Comparison of ENCODE assay signal across 9 mouse cellular contexts in genomic region chr1:127338833-127339487, GRCm38 (mm10).
DNase-seq lines count a peak whose midpoint lies in the region; ATAC-seq lines count a peak whose summit lies in the region.
"Had no signal": no experiment of that assay in that cellular context is flagged by ENCODE, and none has a peak within 500 bp of the region (broad histone marks: within the 10 kb centered on the region; RNA-seq: fewer than 3 reads in every experiment).

No protein-coding gene starts in this region.

- peak; percentile 37 for DNase-seq in forebrain, embryonic 11.5 days (ENCODE audit: low spot score)
- peak; percentile 28 for DNase-seq in MN1 (ENCODE audit: low spot score)
- peak; percentile 50 to 55 for DNase-seq in cerebellum, postnatal 36 days
- DNase-seq in heart, postnatal 36 days: peak; percentile 45 to 49
- DNase-seq in B cell, adult 2 months: no peak
- no peak for DNase-seq in right cerebral cortex, postnatal 14 days
- DNase-seq in layer of hippocampus, postnatal 36 days: no peak

- no peak overlapping the region for H3K4me2 ChIP-seq in forebrain, embryonic 11.5 days (ENCODE audit: low read depth, low read length, severe bottlenecking)
- H3K4me2 ChIP-seq in forebrain, embryonic 12.5 days: no peak overlapping the region
- H3K4me2 ChIP-seq: liver, embryonic 12.5 days had no signal

- intact Hi-C loops in heart, postnatal 36 days (cut with DNase I): no loop called here

- no peak overlapping the region for H3K27ac ChIP-seq in forebrain, embryonic 11.5 days (ENCODE audit: low read depth, low read length)
- H3K27ac ChIP-seq in forebrain, embryonic 12.5 days: no peak overlapping the region
- H3K27ac ChIP-seq: liver, embryonic 12.5 days had no signal

- no peak for ATAC-seq in forebrain, embryonic 11.5 days (replicated peaks; ENCODE audit: low FRiP score)
- ATAC-seq in forebrain, embryonic 12.5 days (ENCODE audit: low FRiP score): no peak
- ATAC-seq: liver, embryonic 12.5 days had no signal

- H3K4me3 ChIP-seq in forebrain, embryonic 11.5 days (ENCODE audit: low read depth, low read length): no peak overlapping the region
- H3K4me3 ChIP-seq in forebrain, embryonic 12.5 days (replicated peaks): no peak overlapping the region
- H3K4me3 ChIP-seq: liver, embryonic 12.5 days had no signal

- no peaks in the 10 kb centered on the region for H3K9me3 ChIP-seq in forebrain, embryonic 11.5 days (ENCODE audit: control insufficient read depth, low read length)
- no peaks in the 10 kb centered on the region for H3K9me3 ChIP-seq in forebrain, embryonic 12.5 days
- H3K9me3 ChIP-seq: liver, embryonic 12.5 days had no signal

- 72% methylated on average over 9 of the region's 9 CpGs for WGBS in forebrain, embryonic 11.5 days
- 64% methylated on average over 9 of the region's 9 CpGs for WGBS in forebrain, embryonic 12.5 days

- H3K4me1 ChIP-seq in forebrain, embryonic 11.5 days (replicated peaks; ENCODE audit: control insufficient read depth, insufficient read depth, low read length): no peaks in the 10 kb centered on the region
- peaks cover 5% of the 10 kb centered on the region; the same call in 1 of the 2 replicates for H3K4me1 ChIP-seq in forebrain, embryonic 12.5 days

- no peaks in the 10 kb centered on the region for H3K36me3 ChIP-seq in forebrain, embryonic 11.5 days (ENCODE audit: control insufficient read depth, insufficient read depth, low read length)
- H3K36me3 ChIP-seq in forebrain, embryonic 12.5 days (replicated peaks): no peaks in the 10 kb centered on the region
- H3K36me3 ChIP-seq: liver, embryonic 12.5 days had no signal

- no peak overlapping the region for H3K9ac ChIP-seq in forebrain, embryonic 11.5 days (ENCODE audit: low read length)
- no peak overlapping the region for H3K9ac ChIP-seq in forebrain, embryonic 12.5 days
- H3K9ac ChIP-seq: liver, embryonic 12.5 days had no signal

- H3K27me3 ChIP-seq in forebrain, embryonic 11.5 days (ENCODE audit: control insufficient read depth, insufficient read depth, low read length): no peaks in the 10 kb centered on the region
- H3K27me3 ChIP-seq in forebrain, embryonic 12.5 days: no peaks in the 10 kb centered on the region
- H3K27me3 ChIP-seq: liver, embryonic 12.5 days had no signal

Comparison
In these comparisons a context has a peak if more than half of its experiments do, and no peak if none do; other contexts are left out.
1. DNase-seq: peak in forebrain, embryonic 11.5 days (single experiment), MN1 (single experiment), cerebellum, postnatal 36 days (2 of 2) and heart, postnatal 36 days (2 of 2); none in B cell, adult 2 months (0 of 2), right cerebral cortex, postnatal 14 days (single experiment) and layer of hippocampus, postnatal 36 days (0 of 2).